Mouse (Mus musculus) heart, embryonic 16.5 days (tissue): ENCODE data around the gene Elmsan1. TPM values are rescaled to one million over a fixed set of nuclear protein-coding genes. Genes with fewer than 3 reads are reported as not detected.

Experiments
- ATAC-seq: fragments of 200-750 bp; cut with Nextera tagmentation; replicated peaks from 2 replicates; pipeline ENCODE4 v1.8.0; 2017; ENCODE audit warnings: moderate number of reproducible peaks; ENCODE audit not compliant: insufficient read depth, low FRiP score; ENCODE audit errors: extremely low read depth
- H3K27ac ChIP-seq: fragments of 300-500 bp; sonication (generic); 2 replicates; pipeline ENCODE4 v1.5.1; 2014; ENCODE audit warnings: mild to moderate bottlenecking, low read length, control low read depth, moderate library complexity
- H3K27me3 ChIP-seq: fragments of 300-500 bp; sonication (generic); 2 replicates; pipeline ENCODE4 v1.6.1; 2014; ENCODE audit warnings: low read length, mixed read lengths; ENCODE audit not compliant: control insufficient read depth, insufficient read depth
- H3K36me3 ChIP-seq: fragments of 300-500 bp; sonication (generic); 2 replicates; pipeline ENCODE4 v1.6.1; 2014; ENCODE audit not compliant: control insufficient read depth, insufficient read depth
- H3K4me1 ChIP-seq: fragments of 300-500 bp; sonication (generic); 2 replicates; pipeline ENCODE4 v1.6.1; 2014; ENCODE audit warnings: low read length, mixed read lengths; ENCODE audit not compliant: control insufficient read depth, insufficient read depth
- H3K4me2 ChIP-seq: fragments of 300-500 bp; sonication (generic); 2 replicates; pipeline ENCODE4 v1.6.1; 2014; ENCODE audit warnings: low read depth, mild to moderate bottlenecking, control low read depth, low read length
- H3K4me3 ChIP-seq: fragments of 300-500 bp; sonication (generic); 2 replicates; pipeline ENCODE4 v1.5.1; 2014; ENCODE audit warnings: mild to moderate bottlenecking, control low read depth, low read length
- H3K9ac ChIP-seq: fragments of 300-500 bp; sonication (generic); 2 replicates; pipeline ENCODE4 v1.6.1; 2014; ENCODE audit warnings: low read length, control low read depth
- H3K9me3 ChIP-seq: fragments of 300-500 bp; sonication (generic); replicated peaks from 2 replicates; pipeline ENCODE4 v1.6.1; 2016; ENCODE audit warnings: low read length; ENCODE audit not compliant: control insufficient read depth
- WGBS: fragments of 180-500 bp; shearing (Covaris S2); extraction: QIAGEN DNeasy Blood & Tissue Kit; methylation state at CpG from one replicate; pipeline ENCODE4 v1.1.7; 2014; 5-methylcytosine and 5-hydroxymethylcytosine counted together
- polyA plus RNA-seq: library from polyadenylated mRNA; unstranded; fragments of >200 nt; fragmentation: Nextera tagmentation; extraction: Ambion mirVana; gene quantifications from 2 replicates; pipeline ENCODE4 v1.2.1, GENCODE M21; 2015

Elmsan1 gene
- polyA plus RNA-seq, 1 experiment from 2014 or later, result 7.1 TPM

DNA sequence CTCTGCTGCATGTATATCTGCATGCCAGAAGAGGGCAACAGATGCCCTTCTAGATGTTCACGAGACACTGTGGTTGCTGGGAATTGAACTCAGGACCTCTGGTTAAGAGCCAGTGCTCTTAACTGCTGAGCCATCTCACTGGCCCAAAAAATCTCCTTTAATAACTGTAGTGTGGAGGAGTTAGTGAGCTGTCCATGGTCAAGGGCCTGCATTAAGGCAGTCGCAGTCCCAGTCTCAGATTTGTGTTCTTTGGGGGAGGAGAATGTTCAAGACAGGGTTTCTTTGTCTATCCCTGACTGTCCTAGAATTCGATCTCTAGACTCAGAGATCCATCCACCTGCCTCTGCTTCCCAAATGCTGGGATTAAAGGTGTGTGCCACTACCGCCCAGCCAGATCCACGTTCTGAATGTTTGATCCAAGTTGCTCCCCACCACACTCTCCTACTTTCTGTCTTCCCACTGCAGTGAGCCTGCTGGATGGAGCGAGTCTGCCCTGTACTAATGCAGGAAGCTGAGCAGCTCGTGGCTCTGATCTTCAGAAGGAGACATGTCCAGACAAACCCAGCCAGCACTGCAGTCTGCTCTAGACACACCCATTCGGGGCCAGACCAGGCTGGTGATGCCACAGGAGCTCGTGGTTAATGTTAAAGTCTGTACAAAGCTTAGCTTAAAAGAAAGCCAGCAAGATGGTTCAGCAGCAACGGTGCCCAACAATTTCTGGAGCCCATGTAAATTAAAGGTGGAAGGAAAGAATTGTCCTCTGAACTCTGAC lies 17.5 kb upstream of the Elmsan1 start:
- no peak for ATAC-seq
- Histone ChIP-seq H3K27ac (no peak overlapping the region), H3K27me3 (no peaks in the 10 kb centered on the region), H3K9ac (no peak overlapping the region), H3K4me1 (no peaks in the 10 kb centered on the region), H3K9me3 (no peaks in the 10 kb centered on the region), H3K4me3 (no peak overlapping the region), H3K4me2 (no peak overlapping the region), H3K36me3 (no peaks in the 10 kb centered on the region)
- WGBS, result 83% methylated on average over 10 of the region's 10 CpGs

DNA sequence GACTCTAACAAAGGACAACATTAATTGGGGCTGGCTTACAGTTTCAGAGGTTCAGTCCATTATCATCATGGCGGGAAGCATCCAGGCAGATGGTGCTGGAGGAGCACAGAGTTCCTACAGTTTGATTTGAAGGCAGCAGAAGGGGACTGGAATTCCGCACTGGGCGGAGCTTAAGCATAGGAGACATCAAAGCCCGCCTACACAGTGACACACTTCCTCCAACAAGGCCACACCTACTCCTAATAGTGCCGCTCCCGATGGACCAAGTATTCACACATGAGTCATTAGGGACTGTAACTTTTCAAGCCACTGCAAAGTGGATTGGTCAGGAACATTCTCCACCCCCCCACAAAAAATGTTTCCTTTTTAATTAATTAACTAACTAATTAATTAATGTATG lies 16.9 kb upstream of the Elmsan1 start:
- Histone ChIP-seq H3K36me3 (no peaks in the 10 kb centered on the region), H3K27ac (no peak overlapping the region), H3K4me3 (no peak overlapping the region), H3K4me1 (no peaks in the 10 kb centered on the region), H3K9me3 (no peaks in the 10 kb centered on the region), H3K27me3 (no peaks in the 10 kb centered on the region), H3K9ac (no peak overlapping the region), H3K4me2 (no peak overlapping the region)
- ATAC-seq, result no peak
- WGBS, result 87% methylated on average over 6 of the region's 6 CpGs

DNA sequence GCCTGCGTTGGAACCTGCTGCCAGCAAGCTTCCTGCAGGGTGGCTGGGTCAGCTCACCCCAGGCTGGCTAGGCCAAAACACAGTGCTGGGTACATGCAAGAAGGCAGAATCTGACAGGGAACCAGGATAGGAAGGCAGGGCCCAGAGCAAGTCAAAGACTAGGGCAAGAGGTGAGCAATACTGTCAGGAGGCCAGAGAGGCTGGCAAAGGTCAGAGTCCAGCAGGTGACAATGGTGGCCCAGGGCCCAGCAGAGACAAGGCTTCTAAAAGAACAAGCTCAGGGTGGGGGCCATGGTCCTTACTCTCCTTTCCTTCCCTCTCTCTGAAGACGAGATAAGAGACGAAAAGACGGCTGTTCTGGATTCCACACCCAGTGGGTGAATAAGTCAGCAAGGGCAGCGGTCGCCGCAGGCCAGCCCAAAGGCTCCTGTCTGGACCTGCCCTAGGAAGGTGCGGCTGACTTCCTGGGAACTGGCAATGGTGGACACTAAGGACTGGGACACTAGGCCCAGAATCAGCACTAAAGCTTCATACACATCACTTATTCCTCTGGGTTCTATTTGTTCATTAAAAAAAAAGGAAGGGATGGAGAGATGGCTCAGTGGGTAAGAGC lies 14.9 kb upstream of the Elmsan1 start:
- Histone ChIP-seq H3K9ac (no peak overlapping the region), H3K27me3 (no peaks in the 10 kb centered on the region), H3K27ac (no peak overlapping the region), H3K36me3 (no peaks in the 10 kb centered on the region), H3K4me2 (no peak overlapping the region), H3K4me1 (no peaks in the 10 kb centered on the region), H3K4me3 (no peak overlapping the region), H3K9me3 (no peaks in the 10 kb centered on the region)
- no peak for ATAC-seq
- WGBS, result 69% methylated on average over 8 of the region's 8 CpGs

DNA sequence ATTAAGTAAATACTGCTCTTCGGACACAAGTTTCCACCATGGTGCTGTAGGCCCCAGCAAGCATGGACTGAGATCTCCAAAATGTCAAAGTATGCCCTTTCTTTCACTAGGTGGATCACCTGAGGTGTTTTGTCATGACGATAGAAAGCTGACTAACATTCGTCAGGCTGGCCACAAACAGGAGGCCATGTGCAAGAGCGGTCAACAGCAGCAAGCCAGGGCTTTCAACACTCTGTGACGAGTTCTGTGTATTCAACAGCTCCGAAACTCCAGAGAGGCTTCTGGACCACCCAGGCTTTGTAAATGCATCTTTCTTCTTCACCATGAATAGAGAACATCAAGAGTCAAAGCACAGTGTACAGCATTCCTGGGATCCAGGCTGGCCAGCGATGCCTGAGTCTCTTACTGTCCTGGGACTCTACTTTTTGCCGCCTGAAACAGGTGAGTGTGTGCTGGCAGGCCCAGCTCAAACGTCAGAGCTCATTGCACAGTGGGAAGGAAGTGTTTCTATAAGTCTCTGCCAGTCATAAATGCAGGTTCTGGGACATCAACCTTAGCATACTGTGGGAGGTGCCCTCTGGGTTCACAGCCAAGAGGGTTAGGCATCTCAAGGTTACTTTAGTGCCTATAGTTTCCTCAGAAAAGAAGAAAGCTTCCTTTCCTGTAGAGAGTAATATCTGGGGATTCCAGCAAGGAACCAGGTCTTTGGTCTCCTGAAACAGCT lies 7.6 kb upstream of the Elmsan1 start:
- no peak overlapping the region for H3K4me2 ChIP-seq
- no peaks in the 10 kb centered on the region for H3K36me3 ChIP-seq
- no peak overlapping the region for H3K4me3 ChIP-seq
- H3K27ac ChIP-seq, result no peak overlapping the region
- no peak for ATAC-seq
- 75% methylated on average over 9 of the region's 9 CpGs for WGBS
- no peaks in the 10 kb centered on the region for H3K27me3 ChIP-seq
- peaks cover 3% of the 10 kb centered on the region; the same call in 1 of the 2 replicates for H3K4me1 ChIP-seq
- H3K9ac ChIP-seq, result no peak overlapping the region
- H3K9me3 ChIP-seq, result 0 out of 2 replicates have a peak, but pooled peaks cover 3% of the 10 kb centered on the region

DNA sequence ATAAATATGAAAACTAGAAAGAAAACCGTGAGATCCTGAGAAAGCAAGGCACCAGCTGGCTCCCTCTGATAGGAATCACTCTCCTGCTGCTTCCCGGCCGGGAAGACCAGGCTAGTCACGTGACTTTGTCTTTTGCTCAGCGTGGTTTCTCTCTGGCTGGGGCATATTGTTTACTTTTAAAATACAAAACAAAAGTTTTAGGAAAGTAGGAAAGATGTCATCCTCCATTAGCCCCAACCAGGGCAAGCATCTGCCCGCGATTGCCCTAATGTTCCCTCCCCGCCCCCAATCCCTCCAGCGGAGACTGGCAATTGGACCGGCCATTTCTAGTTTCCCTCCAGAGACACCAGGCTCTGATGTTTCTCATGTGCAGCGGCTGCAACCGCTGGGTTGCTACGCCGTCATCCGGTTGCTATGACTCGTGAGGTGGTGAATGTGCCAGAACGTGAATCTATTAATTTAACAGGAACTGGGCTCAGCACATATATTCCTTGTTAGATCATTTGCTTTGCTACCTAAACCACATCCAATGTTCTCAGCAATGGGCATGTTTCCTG lies 3.8 kb upstream of the Elmsan1 start:
- Histone ChIP-seq H3K9ac (peak overlapping the region; percentile 9), H3K4me3 (peak overlapping the region; percentile 48), H3K27ac (no peak overlapping the region), H3K4me2 (peak overlapping the region; percentile 62), H3K4me1 (peaks cover 10% of the 10 kb centered on the region), H3K9me3 (0 out of 2 replicates have a peak, but pooled peaks cover 3% of the 10 kb centered on the region), H3K27me3 (no peaks in the 10 kb centered on the region), H3K36me3 (no peaks in the 10 kb centered on the region)
- no peak; the same call in 1 of the 2 replicates for ATAC-seq
- 3% methylated on average over 17 of the region's 17 CpGs for WGBS

DNA sequence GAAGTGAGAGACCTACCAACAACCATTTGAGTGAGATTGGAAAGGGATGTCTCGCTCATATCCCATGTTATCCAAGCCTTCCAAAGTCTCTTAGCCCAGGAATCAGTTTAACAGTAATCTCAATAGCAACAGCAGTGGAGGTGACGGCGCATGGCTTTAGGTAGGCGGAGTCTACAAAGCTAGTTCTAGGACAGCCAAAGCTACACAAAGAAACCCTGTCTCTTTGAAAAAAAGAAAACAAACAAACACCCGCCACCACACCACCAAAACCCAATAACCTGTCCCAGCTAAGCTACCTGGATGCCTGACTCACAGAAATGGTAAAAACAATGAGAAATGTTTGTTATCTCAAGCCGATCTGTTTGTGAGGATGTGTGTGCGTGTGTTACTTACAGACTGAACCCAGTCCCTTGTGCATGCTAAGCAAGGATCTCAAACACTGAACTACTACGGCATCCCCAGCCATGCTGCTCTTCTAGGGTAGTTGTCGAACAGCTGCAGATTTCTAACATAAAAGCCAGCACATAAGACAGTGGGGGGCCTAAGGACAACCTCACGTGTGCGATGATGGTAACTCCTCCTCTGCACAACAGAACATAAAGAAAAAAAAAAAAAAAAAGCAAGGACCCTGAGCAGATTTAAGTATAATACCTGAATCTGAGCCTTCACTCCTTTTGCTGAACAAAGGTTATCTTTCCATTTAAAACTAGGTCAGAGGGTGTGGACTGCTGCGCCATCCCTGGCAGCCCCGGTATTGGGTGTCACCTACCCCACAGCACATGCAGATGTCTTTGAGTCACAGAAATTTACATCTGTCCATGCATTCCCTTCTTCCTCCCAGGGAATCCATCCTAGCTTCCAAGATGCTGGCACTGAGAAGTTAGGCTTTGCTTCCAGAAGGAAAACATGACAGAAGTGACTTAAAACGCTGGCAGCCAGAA lies 2.5 kb upstream of the Elmsan1 start:
- no peak overlapping the region for H3K4me2 ChIP-seq
- no peak overlapping the region for H3K9ac ChIP-seq
- no peaks in the 10 kb centered on the region for H3K27me3 ChIP-seq
- H3K4me3 ChIP-seq, result no peak overlapping the region
- no peaks in the 10 kb centered on the region for H3K36me3 ChIP-seq
- H3K27ac ChIP-seq, result no peak overlapping the region
- no peaks in the 10 kb centered on the region for H3K9me3 ChIP-seq
- 81% methylated on average over 14 of the region's 14 CpGs for WGBS
- H3K4me1 ChIP-seq, result peaks cover 22% of the 10 kb centered on the region
- ATAC-seq, result no peak

DNA sequence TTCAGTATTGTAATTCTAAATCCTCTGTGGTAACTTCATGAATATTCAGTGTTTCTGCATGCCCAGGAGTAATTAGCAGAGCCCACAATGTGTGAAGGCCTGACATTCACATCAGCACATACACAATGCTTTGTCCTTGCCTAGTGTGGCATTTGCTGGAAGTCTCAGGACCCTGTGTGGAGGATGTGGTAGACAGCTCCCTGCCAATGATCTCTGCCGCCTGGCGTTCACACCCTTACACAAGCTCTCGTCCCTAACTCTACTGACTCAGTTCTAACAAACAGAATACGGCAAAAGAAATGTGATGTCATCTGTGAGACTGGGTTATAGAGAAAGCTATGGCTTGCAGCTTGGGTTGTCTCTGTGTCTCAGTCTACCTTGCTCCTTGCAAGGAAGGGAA lies 1.8 kb upstream of the Elmsan1 start:
- no peaks in the 10 kb centered on the region for H3K9me3 ChIP-seq
- no peaks in the 10 kb centered on the region for H3K27me3 ChIP-seq
- no peak overlapping the region for H3K27ac ChIP-seq
- H3K4me3 ChIP-seq, result no peak overlapping the region
- no peak overlapping the region for H3K4me2 ChIP-seq
- WGBS, result 81% methylated on average over 4 of the region's 4 CpGs
- ATAC-seq, result no peak
- H3K4me1 ChIP-seq, result peaks cover 29% of the 10 kb centered on the region
- H3K9ac ChIP-seq, result no peak overlapping the region
- H3K36me3 ChIP-seq, result no peaks in the 10 kb centered on the region

DNA sequence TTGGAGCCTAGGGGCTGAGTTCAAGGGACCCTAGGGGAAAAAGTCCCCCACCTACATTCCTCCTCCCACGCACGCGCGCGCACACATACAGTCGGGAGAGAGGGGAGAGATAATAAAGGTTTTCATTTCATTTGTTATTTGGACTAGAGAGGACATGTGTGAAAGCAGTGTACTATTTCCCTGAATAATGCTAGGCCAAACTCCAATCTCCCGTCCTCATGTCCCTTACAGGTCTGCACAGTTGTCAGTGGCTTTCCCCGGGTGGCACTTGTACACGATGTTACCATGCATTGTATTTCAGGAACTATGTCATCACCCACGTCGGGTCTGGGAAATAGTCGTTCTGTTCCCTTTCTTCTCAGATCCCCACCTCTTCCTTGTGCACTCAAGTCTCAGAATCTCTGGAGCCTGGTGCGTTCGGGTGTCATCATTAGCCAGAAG lies 460 bp upstream of the Elmsan1 start:
- 7% methylated on average over 14 of the region's 14 CpGs for WGBS
- no peaks in the 10 kb centered on the region for H3K9me3 ChIP-seq
- peaks cover 41% of the 10 kb centered on the region for H3K4me1 ChIP-seq
- H3K4me2 ChIP-seq, result peak overlapping the region; percentile 90
- H3K36me3 ChIP-seq, result 0 out of 2 replicates have a peak, but pooled peaks cover 2% of the 10 kb centered on the region
- no peaks in the 10 kb centered on the region for H3K27me3 ChIP-seq
- peak overlapping the region; percentile 98 for H3K9ac ChIP-seq
- peak overlapping the region; percentile 96 for H3K4me3 ChIP-seq
- peak overlapping the region; percentile 94 for H3K27ac ChIP-seq
- peak; percentile 14; the same call in 1 of the 2 replicates for ATAC-seq
